Mouse (Mus musculus) spleen, adult 2 months (tissue): ENCODE measurements around the gene Bri3.

ENCODE experiments used
- CTCF ChIP-seq: fragments of 200-500 bp; IDR thresholded peaks from 2 replicates; pipeline ENCODE4 v1.5.1; 2011; ENCODE audit warnings: mild to moderate bottlenecking, inconsistent platforms; ENCODE audit not compliant: insufficient read depth, insufficient read length, insufficient replicate concordance; ENCODE audit errors: extremely low read depth
- POLR2A ChIP-seq: fragments of 200-500 bp; IDR thresholded peaks from 2 replicates; pipeline ENCODE4 v1.6.1; 2011; ENCODE audit warnings: low read depth, low read length, inconsistent platforms

DNA sequence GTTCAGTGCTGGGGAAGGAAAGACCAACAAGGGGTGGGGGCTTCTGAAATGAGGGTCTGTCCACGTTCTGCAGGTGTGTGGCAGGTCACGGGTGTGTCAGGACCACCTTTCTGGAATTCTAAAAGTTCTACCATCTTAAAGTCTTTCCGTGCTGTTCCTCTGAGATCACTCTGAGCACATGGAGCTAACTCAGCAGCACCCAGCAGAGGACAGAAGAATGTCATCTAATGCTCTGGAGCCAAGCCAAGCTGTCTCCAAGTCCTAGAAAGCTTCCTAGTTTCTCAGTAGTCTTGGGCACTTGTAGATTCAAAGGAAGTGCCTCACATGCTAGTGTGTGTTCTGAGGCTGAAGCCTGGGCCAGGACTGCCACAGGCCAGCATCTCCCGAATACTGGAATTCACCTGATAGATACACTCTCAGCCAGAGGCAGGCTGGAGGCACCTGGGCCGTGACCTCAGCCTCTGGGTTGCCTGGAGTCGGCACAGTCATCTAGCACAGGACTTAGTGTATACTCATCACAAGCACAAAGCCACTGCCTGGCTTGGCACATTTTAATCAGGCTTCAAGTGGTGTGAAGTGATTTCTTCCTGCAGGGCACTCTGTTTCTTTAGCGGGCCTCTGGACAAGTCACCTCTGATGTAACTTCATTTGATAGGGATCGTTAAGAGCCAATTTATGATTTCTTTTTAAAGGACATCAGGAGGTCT is 23.5 kb downstream of the Bri3 start:
- TF ChIP-seq CTCF (no peak), POLR2A (no peak)
